Mouse (Mus musculus): ENCODE results near the gene Wbp1. TPM values are rescaled to one million over a fixed set of nuclear protein-coding genes. Genes with fewer than 3 reads are reported as not detected.

The Wbp1 gene
- polyA plus RNA-seq, 1 experiment from 2014 or later = 157 TPM

DNA sequence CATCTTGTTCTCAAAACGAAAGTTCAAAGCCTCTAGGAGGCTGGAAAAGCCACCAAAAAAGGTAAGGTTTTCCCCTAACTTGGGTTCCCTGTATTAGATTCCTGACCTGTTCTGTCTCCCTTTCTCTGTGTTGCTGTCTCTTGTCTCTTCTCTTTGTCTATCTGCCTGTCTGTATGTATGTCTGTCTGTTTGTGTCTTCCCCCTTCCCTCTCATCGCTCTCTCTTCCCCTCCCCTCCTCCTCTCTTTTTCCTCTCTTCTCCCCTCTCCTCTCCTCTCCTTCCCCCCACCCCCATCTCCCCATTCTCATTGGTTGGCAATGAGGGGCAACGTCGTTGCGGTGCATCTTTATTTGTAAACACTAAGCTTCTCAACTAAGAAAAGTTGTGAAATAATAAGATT is 4.0 kb upstream of the Wbp1 start, which contains the start of gene Ino80b:
TSS of gene Ino80b (minus strand) at position 101 of the 400 bp plus-strand sequence.
- no peak for ATAC-seq (ENCODE audit: low FRiP score, low TSS enrichment)
- no peak for DNase-seq

DNA sequence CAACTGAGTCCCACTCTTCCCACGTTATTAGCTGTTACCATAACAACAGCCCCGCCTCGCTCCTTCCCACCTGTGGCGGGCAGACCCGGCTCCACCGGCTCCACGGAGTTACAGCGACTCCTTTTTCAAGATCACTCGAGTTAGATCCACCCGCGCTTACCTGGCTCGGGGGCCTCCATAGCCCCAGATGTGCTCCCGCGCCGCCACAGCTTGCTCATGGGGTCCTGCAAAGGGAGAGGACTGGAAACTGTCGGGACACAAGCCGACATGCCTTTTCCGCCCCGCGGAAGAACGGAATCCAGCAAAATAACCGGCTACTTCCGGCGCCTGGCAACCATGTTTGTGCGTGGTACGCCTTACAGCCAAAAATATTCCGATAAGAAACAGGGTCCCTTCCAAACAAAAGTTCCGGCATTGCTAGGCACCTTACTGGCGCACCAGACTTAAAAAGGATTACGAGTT is 3.5 kb upstream of the Wbp1 start:
- Histone ChIP-seq H3K27me3 (ENCODE audit: control insufficient read depth, insufficient read depth, low read length) (no peaks in the 10 kb centered on the region), H3K4me1 (ENCODE audit: control insufficient read depth, insufficient read depth, low read length) (peaks cover 25% of the 10 kb centered on the region), H3K9me3 (ENCODE audit: control insufficient read depth, low read length) (no peaks in the 10 kb centered on the region), H3K4me2 (ENCODE audit: low read length) (peak overlapping the region; percentile 93), H3K36me3 (ENCODE audit: control insufficient read depth, insufficient read depth, low read length) (peaks cover under 1% of the 10 kb centered on the region; the same call in 1 of the 2 replicates), H3K4me3 (replicated peaks; ENCODE audit: low read depth, low read length) (peak overlapping the region; percentile 55), H3K27ac (replicated peaks; ENCODE audit: low read depth, low read length) (peak overlapping the region; percentile 56), H3K9ac (replicated peaks; ENCODE audit: low read length) (peak overlapping the region; percentile 57)
- peak; percentile 96 for DNase-seq
- peak; percentile 9; the same call in 1 of the 2 replicates for ATAC-seq (ENCODE audit: low FRiP score, low TSS enrichment)
- WGBS = 1% methylated on average over 30 of the region's 30 CpGs

More for the DNA sequence above, 4.0 kb upstream of the Wbp1 start, which contains the start of gene Ino80b:
- Histone ChIP-seq H3K36me3 (ENCODE audit: control insufficient read depth, insufficient read depth, low read length) (no peaks in the 10 kb centered on the region), H3K4me3 (replicated peaks; ENCODE audit: low read depth, low read length) (peak within 1 kb of the TSS; percentile 55), H3K27me3 (ENCODE audit: control insufficient read depth, insufficient read depth, low read length) (no peaks in the 10 kb centered on the region), H3K9ac (replicated peaks; ENCODE audit: low read length) (peak within 1 kb of the TSS; percentile 57), H3K4me1 (ENCODE audit: control insufficient read depth, insufficient read depth, low read length) (peaks cover 20% of the 10 kb centered on the region), H3K9me3 (ENCODE audit: control insufficient read depth, low read length) (no peaks in the 10 kb centered on the region), H3K27ac (replicated peaks; ENCODE audit: low read depth, low read length) (peak within 1 kb of the TSS; percentile 56), H3K4me2 (ENCODE audit: low read length) (peak within 1 kb of the TSS; percentile 93)
- 26% methylated on average over 5 of the region's 5 CpGs for WGBS

DNA sequence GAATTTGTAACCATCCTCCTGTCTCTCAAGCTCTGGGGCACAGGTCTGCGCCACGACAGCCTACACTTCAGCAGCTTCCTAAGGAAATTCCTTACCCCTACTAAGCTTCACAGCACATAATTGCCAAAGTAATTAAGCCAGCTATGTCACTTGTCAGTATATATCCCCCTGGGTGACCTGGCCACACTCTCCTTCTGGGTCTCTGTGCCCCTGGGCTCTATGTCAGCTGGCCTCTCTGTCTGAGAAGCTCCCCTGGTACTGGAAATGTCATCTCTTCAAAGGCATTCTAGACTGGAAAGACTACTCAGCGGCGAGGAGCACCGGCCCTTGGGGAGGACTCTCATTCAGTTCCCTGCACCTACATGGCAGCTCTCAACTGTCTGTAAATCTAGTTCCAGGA is 1.6 kb upstream of the Wbp1 start:
- 69% methylated on average over 5 of the region's 5 CpGs for WGBS
- Histone ChIP-seq H3K4me1 (ENCODE audit: control insufficient read depth, insufficient read depth, low read length) (peaks cover 30% of the 10 kb centered on the region), H3K9ac (replicated peaks; ENCODE audit: low read length) (no peak overlapping the region)

DNA sequence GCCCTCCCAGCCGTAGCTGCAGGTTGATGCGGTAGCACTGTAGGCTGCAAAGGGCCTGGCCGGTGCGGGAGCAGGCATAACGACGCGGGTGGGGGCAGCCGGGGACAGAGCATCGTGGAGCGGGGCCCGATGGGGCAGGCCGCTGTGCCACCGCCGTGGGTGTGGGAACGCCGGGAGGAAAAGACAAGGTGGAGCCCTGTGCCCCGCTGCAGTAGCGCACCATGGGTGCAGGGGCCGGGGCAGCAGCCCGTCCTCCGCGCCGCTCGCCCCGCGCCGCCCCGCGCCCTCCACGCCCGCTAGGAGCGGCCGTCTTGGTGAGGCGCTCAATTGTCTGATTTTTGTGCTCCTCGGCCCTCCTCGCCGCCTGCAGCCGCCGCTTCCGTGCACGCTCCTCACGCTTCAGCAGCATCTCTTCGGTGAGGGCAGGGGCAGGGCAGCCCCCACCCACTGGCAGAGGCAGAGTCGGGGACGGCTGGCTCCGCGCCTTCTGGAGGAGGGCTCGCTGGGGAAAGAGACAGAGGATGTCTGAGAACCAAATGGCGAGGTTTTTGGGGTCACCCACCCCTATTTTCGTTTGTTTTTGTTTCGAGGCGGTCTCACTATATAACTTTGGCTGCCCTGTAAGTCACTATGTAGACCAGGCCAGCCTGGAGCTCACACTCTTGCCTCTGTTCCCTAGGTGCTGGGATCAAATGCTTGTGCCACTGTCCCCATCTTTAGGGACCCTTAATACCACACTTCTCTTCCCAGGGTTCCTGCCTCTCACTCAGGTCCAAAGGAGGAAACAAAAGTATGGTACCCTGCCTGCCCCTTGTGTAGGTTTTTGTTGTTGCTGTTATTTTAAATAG is 728 bp upstream of the Wbp1 start:
- Histone ChIP-seq H3K27ac (replicated peaks; ENCODE audit: low read depth, low read length) (peak overlapping the region; percentile 97), H3K4me2 (ENCODE audit: low read length) (peak overlapping the region; percentile 97), H3K36me3 (ENCODE audit: control insufficient read depth, insufficient read depth, low read length) (peaks cover 28% of the 10 kb centered on the region), H3K4me3 (replicated peaks; ENCODE audit: low read depth, low read length) (peak overlapping the region; percentile 74), H3K9me3 (ENCODE audit: control insufficient read depth, low read length) (no peaks in the 10 kb centered on the region), H3K9ac (replicated peaks; ENCODE audit: low read length) (peak overlapping the region; percentile 89), H3K27me3 (ENCODE audit: control insufficient read depth, insufficient read depth, low read length) (no peaks in the 10 kb centered on the region), H3K4me1 (ENCODE audit: control insufficient read depth, insufficient read depth, low read length) (peaks cover 30% of the 10 kb centered on the region)
- WGBS = 2% methylated on average over 50 of the region's 52 CpGs
- DNase-seq (peak; percentile 50), ATAC-seq (ENCODE audit: low FRiP score, low TSS enrichment) (peak; percentile 1; the same call in 1 of the 2 replicates)

More for the DNA sequence above, 1.6 kb upstream of the Wbp1 start:
- no peak for DNase-seq
- H3K27ac ChIP-seq (replicated peaks; ENCODE audit: low read depth, low read length) = no peak overlapping the region
- H3K4me3 ChIP-seq (replicated peaks; ENCODE audit: low read depth, low read length) = no peak overlapping the region; the same call in 1 of the 2 replicates
- H3K27me3 ChIP-seq (ENCODE audit: control insufficient read depth, insufficient read depth, low read length) = no peaks in the 10 kb centered on the region
- H3K9me3 ChIP-seq (ENCODE audit: control insufficient read depth, low read length) = no peaks in the 10 kb centered on the region
- H3K36me3 ChIP-seq (ENCODE audit: control insufficient read depth, insufficient read depth, low read length) = peaks cover 20% of the 10 kb centered on the region
- ATAC-seq (ENCODE audit: low FRiP score, low TSS enrichment) = no peak
- peak overlapping the region; percentile 97 for H3K4me2 ChIP-seq (ENCODE audit: low read length)

DNA sequence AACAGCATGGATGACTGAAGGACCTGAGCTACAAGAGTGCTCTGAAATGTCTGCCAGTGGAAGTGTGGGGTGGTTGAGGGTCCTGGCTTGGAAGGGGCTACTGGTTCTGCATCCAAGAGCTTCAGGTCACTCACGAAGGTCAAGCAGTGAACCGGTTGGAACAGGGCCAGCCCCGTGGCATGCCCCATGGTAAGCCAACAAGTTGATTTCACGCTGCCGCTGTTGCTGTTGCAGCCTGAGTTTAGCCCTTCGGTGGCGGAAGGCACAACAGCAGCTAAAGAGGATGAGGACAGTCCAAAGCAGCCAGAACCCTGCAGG is 1.7 kb downstream of the Wbp1 start:
- no peak for ATAC-seq (ENCODE audit: low FRiP score, low TSS enrichment)

DNA sequence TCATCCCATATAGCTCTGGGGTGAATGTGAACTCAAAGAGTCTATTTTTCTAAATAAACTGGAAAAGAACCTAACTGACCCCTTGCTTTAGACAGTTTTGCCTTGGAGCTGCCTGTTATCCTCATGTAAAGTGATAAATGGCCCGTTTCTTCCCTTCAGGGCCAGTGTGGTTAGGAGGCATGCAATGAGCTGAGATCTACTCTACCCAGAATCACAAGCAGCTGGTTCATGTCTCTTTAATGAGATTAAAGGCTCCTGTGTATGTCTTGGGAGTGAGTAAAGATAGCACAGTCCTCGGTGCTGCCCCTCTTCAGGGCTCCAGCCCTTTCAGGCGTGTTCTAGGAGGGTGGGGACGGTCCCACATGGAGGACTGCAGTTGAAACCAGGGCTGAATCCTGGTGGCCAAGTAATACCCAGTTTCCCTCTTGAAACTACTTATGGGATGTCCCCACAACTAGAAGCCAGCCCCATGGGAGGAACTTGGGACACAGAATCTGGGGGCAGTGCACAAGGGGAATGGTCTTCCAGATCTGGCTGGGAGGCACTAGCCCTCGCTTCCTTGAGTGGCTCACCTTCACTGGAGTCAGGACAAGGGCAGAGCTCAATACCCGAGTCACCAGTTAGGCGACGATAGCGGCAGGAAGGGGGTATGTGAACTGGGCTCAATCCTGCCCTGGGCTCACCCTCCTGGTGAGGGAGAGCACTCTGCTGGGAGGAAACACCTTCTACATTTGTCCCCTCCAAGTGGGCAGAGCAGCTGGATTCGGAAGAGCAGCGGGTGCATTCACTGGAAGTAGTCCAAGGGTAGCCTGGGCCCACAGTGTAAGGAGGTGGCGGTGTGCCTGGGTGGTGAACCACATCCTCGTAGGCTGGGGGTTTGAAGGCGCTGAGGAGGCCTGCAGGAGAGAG is 2.3 kb downstream of the Wbp1 start:
- 0 out of 2 replicates have a peak overlapping the region, but pooled peaks have one; percentile 87 for H3K9ac ChIP-seq (replicated peaks; ENCODE audit: low read length)
- H3K4me1 ChIP-seq (ENCODE audit: control insufficient read depth, insufficient read depth, low read length) = peaks cover 41% of the 10 kb centered on the region
- no peak overlapping the region for H3K27ac ChIP-seq (replicated peaks; ENCODE audit: low read depth, low read length)
- H3K27me3 ChIP-seq (ENCODE audit: control insufficient read depth, insufficient read depth, low read length) = no peaks in the 10 kb centered on the region
- DNase-seq (no peak), ATAC-seq (ENCODE audit: low FRiP score, low TSS enrichment) (no peak)
- peak overlapping the region; percentile 74; the same call in 1 of the 2 replicates for H3K4me3 ChIP-seq (replicated peaks; ENCODE audit: low read depth, low read length)
- 83% methylated on average over 14 of the region's 14 CpGs for WGBS
- H3K9me3 ChIP-seq (ENCODE audit: control insufficient read depth, low read length) = no peaks in the 10 kb centered on the region
- peaks cover 32% of the 10 kb centered on the region for H3K36me3 ChIP-seq (ENCODE audit: control insufficient read depth, insufficient read depth, low read length)
- peak overlapping the region; percentile 97 for H3K4me2 ChIP-seq (ENCODE audit: low read length)

More for the DNA sequence above, 1.7 kb downstream of the Wbp1 start:
- H3K4me2 ChIP-seq (ENCODE audit: low read length) = peak overlapping the region; percentile 97
- H3K9ac ChIP-seq (replicated peaks; ENCODE audit: low read length) = peak overlapping the region; percentile 87
- H3K4me1 ChIP-seq (ENCODE audit: control insufficient read depth, insufficient read depth, low read length) = peaks cover 42% of the 10 kb centered on the region
- H3K4me3 ChIP-seq (replicated peaks; ENCODE audit: low read depth, low read length) = peak overlapping the region; percentile 74
- peaks cover 32% of the 10 kb centered on the region for H3K36me3 ChIP-seq (ENCODE audit: control insufficient read depth, insufficient read depth, low read length)
- H3K27ac ChIP-seq (replicated peaks; ENCODE audit: low read depth, low read length) = no peak overlapping the region
- H3K27me3 ChIP-seq (ENCODE audit: control insufficient read depth, insufficient read depth, low read length) = no peaks in the 10 kb centered on the region
- no peak for DNase-seq
- no peaks in the 10 kb centered on the region for H3K9me3 ChIP-seq (ENCODE audit: control insufficient read depth, low read length)
- WGBS = 40% methylated on average over 7 of the region's 7 CpGs

DNA sequence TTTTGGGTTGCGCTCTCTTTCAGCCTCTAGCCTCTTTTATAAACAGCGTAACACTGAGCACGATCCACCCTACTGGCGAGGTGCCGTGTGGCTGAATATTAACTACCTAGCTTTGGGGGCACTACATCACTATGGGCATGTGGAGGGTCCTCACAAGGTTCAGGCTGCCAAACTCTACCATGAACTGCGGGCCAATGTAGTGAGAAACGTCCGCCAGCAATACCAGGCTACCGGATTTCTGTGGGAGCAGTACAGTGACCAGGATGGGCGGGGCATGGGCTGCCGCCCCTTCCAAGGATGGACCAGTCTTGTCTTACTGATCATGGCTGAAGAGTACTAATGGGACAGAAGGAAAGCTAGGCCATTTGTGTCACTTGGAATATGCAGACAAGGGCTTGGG is 3.0 kb downstream of the Wbp1 start:
- Histone ChIP-seq H3K4me3 (replicated peaks; ENCODE audit: low read depth, low read length) (no peak overlapping the region), H3K36me3 (ENCODE audit: control insufficient read depth, insufficient read depth, low read length) (peaks cover 32% of the 10 kb centered on the region), H3K4me2 (ENCODE audit: low read length) (no peak overlapping the region), H3K27me3 (ENCODE audit: control insufficient read depth, insufficient read depth, low read length) (no peaks in the 10 kb centered on the region), H3K9ac (replicated peaks; ENCODE audit: low read length) (no peak overlapping the region), H3K27ac (replicated peaks; ENCODE audit: low read depth, low read length) (no peak overlapping the region), H3K9me3 (ENCODE audit: control insufficient read depth, low read length) (no peaks in the 10 kb centered on the region), H3K4me1 (ENCODE audit: control insufficient read depth, insufficient read depth, low read length) (peaks cover 39% of the 10 kb centered on the region)
- ATAC-seq (ENCODE audit: low FRiP score, low TSS enrichment) (no peak), DNase-seq (no peak)
- 85% methylated on average over 11 of the region's 11 CpGs for WGBS

DNA sequence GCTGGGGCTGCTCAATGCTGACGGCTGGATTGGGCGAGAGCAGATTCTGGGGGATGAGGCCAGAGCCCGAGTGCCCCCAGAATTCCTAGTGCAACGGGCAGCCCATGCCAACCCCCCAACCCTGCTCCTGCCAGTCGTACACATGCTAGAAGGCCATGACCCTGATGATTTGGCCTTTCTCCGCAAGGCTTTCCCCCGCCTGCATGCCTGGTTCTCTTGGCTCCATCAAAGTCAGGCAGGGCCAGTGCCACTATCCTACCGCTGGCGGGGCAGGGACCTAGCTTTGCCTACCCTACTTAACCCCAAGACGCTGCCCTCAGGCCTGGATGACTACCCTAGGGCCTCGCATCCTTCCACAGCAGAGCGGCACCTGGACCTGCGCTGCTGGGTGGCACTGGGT is 3.7 kb downstream of the Wbp1 start:
- Histone ChIP-seq H3K27ac (replicated peaks; ENCODE audit: low read depth, low read length) (no peak overlapping the region), H3K4me3 (replicated peaks; ENCODE audit: low read depth, low read length) (0 out of 2 replicates have a peak overlapping the region, but pooled peaks have one; percentile 1), H3K9me3 (ENCODE audit: control insufficient read depth, low read length) (no peaks in the 10 kb centered on the region), H3K27me3 (ENCODE audit: control insufficient read depth, insufficient read depth, low read length) (no peaks in the 10 kb centered on the region), H3K4me1 (ENCODE audit: control insufficient read depth, insufficient read depth, low read length) (peaks cover 33% of the 10 kb centered on the region), H3K4me2 (ENCODE audit: low read length) (no peak overlapping the region; the same call in 1 of the 2 replicates), H3K36me3 (ENCODE audit: control insufficient read depth, insufficient read depth, low read length) (peaks cover 32% of the 10 kb centered on the region), H3K9ac (replicated peaks; ENCODE audit: low read length) (no peak overlapping the region)
- ATAC-seq (ENCODE audit: low FRiP score, low TSS enrichment) (no peak), DNase-seq (no peak)
- 91% methylated on average over 13 of the region's 13 CpGs for WGBS
